Mouse (Mus musculus) liver, embryonic 14.5 days (tissue): ENCODE measurements around the gene Btbd11.

Source experiments
- CTCF ChIP-seq: IDR thresholded peaks from 2 replicates; pipeline ENCODE4 v1.5.1; 2016; ENCODE audit warnings: antibody characterized with exemption, low read depth, control low read depth
- EP300 ChIP-seq: IDR thresholded peaks from 2 replicates; pipeline ENCODE4 v1.6.1; 2016; ENCODE audit warnings: antibody characterized with exemption, low read depth

DNA sequence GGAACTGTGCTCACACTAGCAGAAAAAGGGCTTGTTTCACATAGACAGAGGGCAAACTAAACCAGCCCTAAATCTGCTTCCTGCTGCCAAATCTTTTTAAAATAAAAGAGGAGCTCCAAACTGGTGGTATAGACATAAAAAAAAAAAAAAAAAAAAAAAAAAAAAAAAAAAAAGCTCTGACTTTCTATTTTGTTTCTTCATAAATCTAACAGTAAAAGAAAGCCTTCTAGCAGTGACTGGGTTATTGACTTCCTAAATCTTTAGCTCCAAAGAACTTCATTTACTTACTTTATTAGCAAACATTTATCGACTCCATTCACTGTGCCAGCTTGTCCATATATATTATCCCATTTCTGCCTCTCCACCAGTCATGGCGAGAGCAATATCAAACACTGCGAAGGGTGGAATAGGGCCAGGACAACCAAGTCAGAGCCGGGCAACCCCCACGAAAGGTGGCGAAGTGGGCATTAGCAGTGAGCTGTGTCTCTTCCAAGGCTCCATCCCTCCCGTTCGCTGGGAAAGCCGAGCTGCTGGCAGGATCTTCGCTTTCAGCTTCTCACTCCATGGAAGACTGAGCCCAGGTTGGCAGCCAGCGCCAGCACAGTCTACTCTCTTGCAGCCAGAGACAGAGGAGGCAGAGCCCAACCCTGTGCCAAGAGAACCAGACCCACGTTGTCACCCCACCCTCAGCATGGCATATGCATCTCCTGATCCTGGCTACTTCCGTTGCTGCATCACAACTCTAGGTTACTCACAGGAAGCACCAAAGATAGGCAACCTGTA lies 153.9 kb downstream of the Btbd11 start:
- no peak for TF ChIP-seq CTCF
- TF ChIP-seq EP300, result no peak
